Mouse (Mus musculus) cerebellum, postnatal 4 days (tissue): ENCODE measurements around the gene Olfr679.
"Not testable (repeated sequence)": the region's sequence is repeated elsewhere in the genome, so short reads cannot be mapped to it uniquely, and the experiment has no call there.

ENCODE experiments used
- DNase-seq, 2 experiments: peaks; one replicate each; pipeline ENCODE4 v3.0.0; 2022; ENCODE audit warnings: low spot score in 2 of 2, mixed read lengths in 1 of 2

The Olfr679 gene

GRCm38 (mm10) chr7:105080905-105081304 is at the start of gene Olfr679:
Gene Olfr679 (plus strand): TSS chr7:105081205.
- DNase-seq: no peak

GRCm38 (mm10) chr7:105032398-105032797 is 48.6 kb upstream of the Olfr679 start, which contains the start of gene Olfr676:
Gene Olfr676 (plus strand): TSS chr7:105032698.
- DNase-seq: no peak

GRCm38 (mm10) chr7:105033836-105034235 is 47.2 kb upstream of the Olfr679 start:
- DNase-seq: not testable (repeated sequence)

- no peak for DNase-seq
Measured at GRCm38 (mm10) chr7:105058951-105059350, 22.1 kb upstream of the Olfr679 start.

GRCm38 (mm10) chr7:105064175-105064574 is 16.8 kb upstream of the Olfr679 start, which contains the start of gene Olfr678:
Gene Olfr678 (plus strand): TSS chr7:105064475.
- no peak for DNase-seq

- DNase-seq: not testable (repeated sequence)
Measured at GRCm38 (mm10) chr7:105092717-105093116, 11.7 kb downstream of the Olfr679 start, which contains the start of gene Olfr680-ps1. Gene Olfr680-ps1 (minus strand): TSS chr7:105092817.

- DNase-seq: no peak
Measured at GRCm38 (mm10) chr7:105116536-105116935, 35.5 kb downstream of the Olfr679 start, which contains the start of gene Olfr681. Gene Olfr681 (plus strand): TSS chr7:105116836.
